Mouse (Mus musculus) ovary, postnatal 14 days (tissue): ENCODE measurements around the gene Nol11.
"Not testable (repeated sequence)": the region's sequence is repeated elsewhere in the genome, so short reads cannot be mapped to it uniquely, and the experiment has no call there.

ENCODE experiments used
- DNase-seq: peaks from one replicate; pipeline ENCODE4 v3.0.0; 2022; ENCODE audit warnings: low spot score

Gene Nol11

DNA sequence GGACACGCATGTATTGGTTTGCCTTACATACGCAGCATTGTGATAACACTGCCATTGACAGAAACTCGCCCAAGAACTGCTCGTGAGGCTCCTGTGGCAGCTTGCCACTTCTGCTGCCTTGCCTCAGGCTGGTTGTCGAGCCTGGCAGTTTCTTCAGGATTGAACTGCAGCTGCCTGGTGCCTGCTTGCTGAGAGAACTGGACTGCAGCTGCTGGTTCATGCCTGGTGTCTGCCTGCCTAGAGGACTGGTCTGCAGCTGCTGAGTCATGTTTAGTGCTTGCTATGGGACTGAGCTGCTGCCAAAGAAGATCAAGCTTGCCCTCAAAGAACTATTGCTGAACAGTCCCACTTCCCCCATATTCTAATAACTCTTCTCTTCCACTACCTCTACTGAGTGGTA is 33.9 kb downstream of the Nol11 start:
- DNase-seq: no peak

DNA sequence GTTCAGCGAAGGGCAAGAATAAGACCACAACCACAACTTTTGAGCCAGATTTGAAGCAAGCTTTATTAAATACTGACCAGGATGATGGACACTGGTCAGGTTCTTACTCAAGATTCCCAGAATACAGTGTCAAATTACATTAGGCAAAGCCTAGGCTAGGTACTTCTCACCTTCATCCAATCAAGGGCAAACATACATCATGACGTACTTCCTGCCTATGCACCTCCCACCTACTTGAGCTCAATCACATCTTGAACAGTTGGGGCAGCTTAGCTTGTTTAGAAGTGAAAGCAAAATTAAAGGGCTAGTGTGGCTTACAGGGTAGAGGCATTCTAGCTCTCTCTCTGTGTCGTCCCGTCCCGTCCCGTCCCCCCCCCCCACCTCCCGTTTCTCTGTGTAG is 34.8 kb downstream of the Nol11 start:
- DNase-seq: no peak

DNA sequence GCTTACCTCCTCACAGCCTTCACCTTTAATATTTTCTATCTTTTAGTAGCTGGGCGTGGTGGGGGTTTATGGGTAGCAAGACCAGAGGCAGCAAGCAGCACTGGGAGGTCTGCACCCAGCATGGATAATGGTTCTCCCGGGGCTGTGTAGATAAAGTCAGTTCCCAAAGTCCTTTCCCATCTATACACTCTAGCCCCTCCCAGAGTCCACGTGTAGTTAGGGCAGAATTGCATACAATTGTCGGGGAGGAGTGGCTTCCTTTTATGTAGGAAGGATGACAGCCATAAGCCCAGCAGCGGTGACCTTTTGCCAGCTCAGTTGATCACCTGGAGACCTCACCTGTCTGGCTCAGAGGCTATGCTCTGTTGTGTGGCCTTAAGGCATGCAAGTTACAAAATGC is 35.5 kb downstream of the Nol11 start:
- DNase-seq: no peak

DNA sequence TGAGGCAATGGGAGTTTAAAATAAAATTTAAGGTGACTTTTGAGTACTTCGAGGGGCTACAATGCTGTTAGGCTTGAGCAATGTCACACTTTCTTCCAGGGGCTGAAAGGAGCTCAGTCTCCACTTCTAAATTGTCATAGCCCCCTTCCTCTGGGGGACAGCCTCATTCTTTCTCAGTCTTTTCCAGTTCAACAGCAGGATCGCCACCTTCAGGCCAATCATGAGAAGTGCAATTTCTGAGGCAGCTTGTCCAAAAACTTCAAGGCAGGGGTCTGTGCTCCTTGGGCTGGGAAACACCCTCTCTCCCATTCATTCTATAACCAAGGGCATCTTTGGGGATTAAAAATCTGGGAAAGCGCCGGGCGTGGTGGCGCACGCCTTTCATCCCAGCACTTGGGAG is 37.4 kb downstream of the Nol11 start:
- DNase-seq: no peak

DNA sequence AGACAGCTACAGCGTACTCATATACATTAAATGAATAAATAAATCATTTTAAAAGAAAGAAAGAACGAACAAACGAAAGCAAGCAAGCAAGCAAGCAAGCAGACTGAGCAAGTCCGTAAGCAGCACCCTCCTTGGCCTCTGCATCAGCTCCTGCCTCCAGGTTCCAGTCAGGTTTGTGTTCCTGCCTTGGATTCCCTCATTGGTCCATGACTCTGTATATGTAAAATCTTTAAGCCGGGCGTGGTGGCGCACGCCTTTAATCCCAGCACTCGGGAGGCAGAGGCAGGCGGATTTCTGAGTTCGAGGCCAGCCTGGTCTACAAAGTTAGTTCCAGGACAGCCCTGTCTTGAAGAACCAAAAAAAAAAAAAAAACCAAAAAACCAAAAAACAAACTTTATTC is 45.2 kb downstream of the Nol11 start:
- DNase-seq: not testable (repeated sequence)

DNA sequence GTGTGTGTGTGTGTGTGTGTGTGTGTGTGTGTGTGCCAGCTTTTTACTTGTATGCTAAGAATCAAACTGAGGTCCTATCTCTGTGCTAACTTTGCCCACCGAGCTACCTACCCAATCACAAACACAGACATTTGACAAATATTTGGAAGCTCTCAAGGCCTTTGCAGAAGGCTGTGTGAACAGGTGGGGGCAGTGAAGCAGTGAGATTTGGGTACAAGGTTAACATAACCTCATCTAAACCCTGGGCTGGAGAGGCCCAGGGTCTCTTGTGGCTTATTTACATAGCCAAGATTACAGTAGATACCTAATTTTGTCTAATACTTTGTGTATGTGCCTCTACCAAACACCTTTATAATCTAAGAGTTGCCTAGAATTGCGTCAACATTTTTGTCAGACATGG is 46.8 kb downstream of the Nol11 start:
- no peak for DNase-seq

DNA sequence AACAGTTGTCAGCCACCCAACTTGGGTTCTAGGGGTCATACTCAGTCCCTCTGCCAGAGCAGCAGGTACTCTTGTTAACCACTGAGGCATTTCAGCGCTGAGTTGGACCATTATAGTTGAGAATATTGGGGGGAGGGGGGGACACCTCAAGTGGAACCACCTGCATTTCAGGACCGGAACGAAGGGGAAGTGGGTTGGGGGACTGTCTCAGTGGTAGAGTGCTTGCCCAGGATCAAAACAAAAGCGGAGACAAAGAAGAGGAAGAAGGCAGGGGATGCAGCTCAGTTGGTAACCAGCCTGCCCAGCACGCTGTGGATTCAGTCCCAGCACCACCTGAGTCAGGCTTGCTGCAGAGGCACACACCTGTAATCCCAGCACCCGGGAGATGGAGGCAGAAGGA is 48.4 kb downstream of the Nol11 start:
- DNase-seq: no peak

DNA sequence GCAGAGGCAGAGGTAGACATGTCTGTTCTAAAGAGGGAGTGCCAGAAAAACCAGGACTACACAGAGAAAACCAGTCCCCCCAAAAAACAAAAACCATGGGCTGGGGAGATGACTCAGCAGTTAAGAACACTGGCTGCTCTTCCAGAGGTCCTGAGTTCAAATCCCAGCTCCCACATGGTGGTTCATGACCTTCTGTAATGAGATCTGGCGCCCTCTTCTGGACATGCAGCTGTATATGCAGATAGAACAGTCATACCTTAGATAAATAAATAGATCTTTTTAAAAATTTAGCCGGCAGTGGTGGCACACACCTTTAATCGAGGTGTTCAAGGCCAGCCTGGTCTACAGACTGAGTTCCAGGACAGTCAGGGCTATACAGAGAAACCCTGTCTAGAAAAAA is 50.5 kb downstream of the Nol11 start:
- DNase-seq: no peak

DNA sequence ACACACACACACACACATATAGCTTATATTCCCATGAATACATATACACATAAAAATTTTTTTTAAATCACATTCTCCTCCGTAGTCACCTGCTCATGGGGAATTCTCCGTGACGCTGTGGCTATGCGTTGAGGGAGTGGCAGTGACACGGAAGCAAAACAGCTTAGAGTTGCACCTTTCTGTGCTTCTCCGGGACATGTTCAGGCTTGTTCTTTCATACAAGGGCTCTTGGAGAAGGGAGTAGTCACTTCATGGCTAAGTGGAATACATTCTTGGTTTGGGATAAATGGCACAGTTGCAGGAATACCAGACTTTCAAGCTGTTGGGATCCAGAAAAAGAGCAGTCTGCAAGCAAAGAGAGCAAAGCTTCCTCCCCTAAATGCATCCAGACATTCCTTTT is 51.6 kb downstream of the Nol11 start:
- DNase-seq: no peak

DNA sequence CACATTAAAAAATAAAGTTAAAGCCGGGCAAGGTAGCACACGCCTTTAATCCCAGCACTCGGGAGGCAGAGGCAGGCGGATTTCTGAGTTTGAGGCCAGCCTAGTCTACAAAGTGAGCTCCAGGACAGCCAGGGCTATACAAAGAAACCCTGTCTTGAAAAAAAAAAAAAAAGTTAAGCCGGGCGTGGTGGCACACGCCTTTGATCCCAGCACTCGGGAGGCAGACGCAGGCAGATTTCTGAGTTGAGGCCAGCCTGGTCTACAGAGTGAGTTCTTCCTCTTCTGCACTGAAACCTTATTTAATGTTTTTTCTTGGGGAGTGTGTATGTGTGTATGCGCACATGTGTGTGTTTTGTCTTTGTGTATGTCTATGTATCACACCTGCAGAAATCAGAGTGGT is 52.7 kb downstream of the Nol11 start:
- not testable (repeated sequence) for DNase-seq

DNA sequence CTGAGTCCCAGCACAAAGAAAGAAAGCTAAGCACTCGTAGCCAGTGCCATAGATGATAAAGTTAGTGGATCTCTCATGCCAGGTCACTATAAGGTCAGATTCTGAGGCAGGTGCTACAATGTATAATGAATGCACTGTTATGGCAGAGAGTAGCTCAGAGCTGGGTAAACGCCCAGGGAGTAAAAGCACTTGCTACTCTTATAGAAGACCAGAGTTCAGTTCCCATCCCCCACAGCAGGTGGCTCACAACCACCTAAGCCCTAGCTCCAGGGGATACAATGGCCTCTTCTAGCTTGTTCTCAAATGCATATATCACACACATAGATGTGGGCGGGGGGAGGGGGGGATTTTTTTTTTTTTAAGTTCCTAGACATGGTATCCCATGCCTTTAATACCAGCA is 53.4 kb downstream of the Nol11 start:
- no peak for DNase-seq

DNA sequence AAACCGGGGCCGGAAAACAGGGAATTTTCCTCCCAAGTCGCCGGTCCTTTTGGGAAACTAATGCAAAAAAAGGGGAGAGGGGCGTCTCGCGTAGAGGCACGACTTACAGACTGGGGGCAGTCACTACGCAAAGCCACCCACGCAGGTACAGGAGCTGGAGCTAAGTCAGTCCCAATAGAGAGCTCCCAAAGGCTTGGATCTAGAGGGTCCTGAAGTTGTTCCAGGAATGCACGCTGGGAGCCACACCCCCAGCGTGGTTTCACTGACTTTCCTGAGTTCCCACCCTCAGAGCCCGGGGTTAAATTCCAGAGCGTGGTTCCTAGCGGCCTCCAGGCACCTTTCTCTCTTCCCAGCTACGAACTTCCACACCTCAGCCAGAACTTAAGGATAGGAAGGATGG is 56.8 kb downstream of the Nol11 start:
- no peak for DNase-seq

DNA sequence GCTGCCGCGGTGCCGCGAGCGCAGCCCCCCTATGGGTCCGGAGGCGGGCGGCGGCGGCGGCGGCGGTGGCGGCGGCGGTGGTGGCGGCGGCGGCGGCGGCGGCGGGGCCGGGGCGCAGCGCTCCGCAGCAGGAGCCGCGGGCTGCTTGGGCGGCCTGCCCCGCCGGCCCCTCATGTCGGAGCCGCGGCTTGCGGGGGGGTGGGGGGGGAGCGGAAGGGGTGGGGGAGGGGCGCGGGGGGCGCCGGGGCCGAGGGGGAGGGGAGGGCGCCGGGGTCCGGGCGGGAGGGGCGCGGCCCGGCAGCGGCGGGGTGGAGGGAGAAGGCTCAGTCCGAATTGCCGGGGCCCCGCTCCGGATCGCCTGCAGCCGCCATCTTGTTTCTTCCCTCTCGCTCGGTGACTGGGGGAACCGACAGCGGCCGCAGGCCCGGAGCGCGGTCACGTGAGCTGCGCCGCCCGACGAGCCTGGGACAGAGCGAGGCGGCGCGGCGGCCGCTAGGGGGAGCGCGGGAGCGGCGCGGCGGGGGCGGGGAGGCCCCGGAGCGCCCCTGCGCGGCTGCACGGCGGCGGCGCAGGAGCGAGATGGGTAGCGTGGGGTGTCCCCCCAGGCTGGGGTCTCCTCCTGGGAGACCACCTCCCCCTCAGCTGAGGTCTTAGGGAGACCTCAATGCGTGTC is 57.3 kb downstream of the Nol11 start, which contains the start of gene Bptf:
Gene Bptf, minus strand, starts transcription at position 379 of the 673 bp plus-strand sequence.
- DNase-seq: peak; percentile 85

DNA sequence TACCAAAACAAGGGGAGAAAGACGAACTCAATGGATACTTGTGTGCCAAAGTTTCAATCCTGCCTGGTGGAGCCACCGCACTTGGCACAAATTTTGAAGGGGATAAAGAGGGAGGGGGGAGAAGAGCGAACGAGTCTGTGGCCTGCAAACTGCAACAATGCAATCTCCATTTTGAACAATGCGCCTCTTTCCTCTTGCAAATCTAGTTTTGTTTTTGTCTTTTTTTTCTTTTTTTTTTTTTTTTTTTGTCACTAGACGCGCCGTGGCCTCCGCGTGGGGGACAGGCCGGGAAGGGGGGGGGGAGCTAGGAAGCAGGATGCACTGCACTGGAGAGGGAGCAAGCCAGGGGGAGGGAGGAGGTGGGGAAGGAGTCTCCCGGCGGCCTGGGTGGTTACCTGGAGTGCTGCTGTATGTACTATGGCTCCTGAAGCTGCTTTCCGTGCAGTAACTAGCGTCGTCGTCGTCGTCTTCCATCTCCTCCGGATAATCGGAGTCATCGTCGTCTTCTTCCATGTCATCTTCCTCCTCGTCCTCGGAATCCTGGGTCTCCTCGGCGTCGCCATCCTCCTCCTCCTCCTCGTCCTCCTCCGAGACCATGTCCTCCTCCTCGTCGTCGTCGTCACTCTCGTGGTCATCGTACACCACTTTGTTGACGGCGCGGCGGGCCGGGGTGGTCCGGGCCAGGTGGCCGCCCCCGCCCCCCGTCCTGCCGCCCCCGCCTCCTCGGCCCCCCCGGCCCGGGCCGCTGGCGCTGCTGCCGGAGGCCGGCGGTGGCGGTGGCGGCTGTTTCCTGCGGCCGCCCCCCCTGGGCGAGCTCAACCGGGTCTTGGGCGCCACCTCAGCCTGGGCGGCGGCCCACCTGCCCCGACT is 58.1 kb downstream of the Nol11 start:
- DNase-seq: peak; percentile 39

DNA sequence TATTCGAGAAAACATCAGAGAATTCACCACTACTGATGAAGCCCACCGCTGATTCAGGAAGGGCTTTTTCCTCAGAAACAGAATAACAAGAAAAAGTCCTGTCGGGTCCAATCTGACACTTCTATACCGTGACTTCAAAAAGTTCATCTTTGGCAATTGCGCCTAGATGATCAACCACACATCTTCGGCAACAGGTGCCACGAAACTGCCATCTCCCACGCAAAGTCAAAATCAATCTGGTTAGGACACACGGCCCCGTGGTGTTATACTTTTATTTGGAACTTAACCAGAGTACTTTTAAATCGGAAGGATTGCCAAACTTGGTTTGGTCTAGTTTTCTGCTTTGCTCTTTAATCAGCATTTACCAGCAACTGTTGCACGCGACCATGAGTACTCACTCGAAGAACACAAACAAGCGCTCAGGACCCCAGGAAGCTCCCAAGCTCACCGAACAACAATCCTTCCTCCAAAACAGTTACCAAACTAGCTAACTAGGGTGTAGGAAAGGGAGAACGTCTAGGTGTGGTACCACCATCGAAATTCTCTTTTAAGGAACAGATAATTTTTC is 58.9 kb downstream of the Nol11 start:
- no peak for DNase-seq

DNA sequence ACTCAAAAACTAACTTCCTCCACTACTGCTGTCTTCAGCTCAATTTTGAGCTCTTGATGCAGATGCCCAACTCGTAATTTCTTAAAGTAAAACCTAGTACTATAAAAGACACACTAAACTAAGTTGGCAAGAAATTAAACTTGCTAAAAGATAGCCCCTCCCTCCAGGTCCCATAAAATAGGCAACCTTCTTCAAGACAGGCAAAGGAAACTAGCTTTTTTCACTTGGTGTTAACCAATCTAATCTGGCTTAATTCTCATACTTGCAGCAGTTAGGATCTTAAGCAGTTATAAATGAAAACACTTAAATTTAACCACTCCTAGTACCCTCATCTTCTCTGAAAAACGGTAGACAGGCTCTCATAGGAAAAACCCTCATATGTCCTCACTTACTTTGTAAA is 59.5 kb downstream of the Nol11 start:
- DNase-seq: no peak

DNA sequence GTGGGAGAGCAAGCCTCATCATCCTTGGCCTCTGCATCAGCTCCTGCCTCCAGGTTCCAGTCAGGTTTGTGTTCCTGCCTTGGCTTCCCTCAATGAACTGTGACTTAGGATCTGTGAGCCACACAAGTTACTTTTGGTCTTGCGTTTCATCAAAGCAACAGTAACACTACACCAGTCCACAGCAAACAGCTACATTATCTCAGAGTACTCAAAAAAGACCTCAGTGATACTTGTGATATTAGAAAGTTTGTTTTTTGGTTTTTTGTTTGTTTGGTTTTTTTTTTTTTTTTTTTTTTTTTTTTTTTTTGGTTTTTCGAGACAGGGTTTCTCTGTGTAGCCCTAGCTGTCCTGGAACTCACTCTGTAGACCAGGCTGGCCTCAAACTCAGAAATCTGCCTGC is 62.5 kb downstream of the Nol11 start:
- not testable (repeated sequence) for DNase-seq

DNA sequence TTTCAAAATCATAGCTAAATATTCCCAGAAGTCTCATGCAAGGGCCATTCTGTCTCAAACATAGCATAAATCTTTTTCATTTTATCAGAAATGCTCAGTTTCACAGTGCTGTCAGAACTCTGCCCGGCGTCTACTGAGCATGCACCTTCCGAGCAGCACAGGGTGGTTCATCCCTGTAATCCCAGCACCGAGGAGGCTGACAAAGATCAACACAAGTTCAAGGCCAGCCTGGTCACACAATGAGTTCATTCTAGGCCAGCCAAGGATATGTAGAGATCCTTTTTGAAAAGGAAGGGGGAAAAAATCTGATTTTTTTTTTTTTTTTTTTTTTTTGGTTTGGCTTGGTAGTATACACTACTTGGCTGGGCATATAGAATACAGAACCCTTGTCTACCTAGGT is 64.2 kb downstream of the Nol11 start:
- no peak for DNase-seq

DNA sequence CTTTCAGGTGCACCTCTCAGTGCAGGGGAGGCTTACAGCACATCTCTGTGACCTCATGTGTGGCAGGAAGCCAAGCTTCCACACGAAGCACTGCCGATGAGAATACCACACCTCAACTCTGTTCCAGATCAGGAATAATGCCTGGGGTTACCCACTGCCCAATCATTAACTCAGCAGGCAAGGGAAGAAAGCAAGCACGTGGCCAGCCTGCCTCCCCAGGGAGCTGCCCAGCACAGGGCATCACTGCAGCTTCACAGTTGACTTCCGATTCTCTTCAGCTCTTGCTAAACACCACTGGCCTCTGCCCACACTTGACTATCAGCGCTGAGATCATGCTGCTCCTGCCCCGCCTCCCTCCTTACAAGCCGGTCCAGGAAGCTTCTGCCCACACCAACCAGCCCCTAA is 64.9 kb downstream of the Nol11 start:
- peak; percentile 18 for DNase-seq

DNA sequence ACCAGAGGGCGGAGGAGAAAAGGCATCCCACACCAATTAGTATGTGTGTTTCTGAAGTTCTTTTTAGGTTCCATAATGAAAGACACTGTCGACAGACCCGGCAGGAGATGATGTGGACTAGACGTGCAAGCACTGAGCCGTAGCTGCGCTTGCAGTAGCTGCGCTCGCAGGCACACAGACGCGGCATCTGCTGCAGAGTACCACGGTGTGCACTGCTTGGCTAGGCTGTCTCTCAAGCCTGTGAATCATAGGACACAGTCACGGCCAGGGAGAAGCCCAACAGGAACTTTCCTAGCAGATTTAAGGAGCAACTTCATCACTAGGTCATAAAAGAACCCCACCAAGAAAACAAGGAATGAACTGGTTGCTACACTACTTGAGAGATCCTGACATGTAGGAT is 71.4 kb downstream of the Nol11 start:
- DNase-seq: no peak
